Mouse (Mus musculus): ENCODE results near the gene Fxyd2.

Fxyd2 gene

DNA sequence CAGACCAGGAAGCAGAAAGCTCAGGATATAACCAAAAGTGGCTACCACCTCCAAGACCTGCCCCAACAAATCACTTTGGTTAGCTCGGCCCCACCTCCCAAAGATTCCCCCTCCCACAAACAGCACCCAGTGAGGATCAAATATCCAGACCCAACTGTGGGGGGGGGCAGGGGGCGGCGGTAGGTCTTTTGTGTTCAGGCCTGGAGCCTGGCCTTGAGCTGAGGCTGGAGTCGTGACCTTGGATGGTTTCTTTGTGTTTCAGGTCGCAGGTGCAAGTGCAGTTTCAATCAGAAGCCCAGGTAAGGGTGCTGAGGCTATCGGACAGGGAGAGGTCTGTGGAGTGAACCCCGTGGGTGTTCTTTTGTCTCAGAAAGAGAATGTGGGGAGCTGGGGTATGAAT is 8.2 kb upstream of the Fxyd2 start:
- DNase-seq (ENCODE audit: low spot score) = no peak

DNA sequence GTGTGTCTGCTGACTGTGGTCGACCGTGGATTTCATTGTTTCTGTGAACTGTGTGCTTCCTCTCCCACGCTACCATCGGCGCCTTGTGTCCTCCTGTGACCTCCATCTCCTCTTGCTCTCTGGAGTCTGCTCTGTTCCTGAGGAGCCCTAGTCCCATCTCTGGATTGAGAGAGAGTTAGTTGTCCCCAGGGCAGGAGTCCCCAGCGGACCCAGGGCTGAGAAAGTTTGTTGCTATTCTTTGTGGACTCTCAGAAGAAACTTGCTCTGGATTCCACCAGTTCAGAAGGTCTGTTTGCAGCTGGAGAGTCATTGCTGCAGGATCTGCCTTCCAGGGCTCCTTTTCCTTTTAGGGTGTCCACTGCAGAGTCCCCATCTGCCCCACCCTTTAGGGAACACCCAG is 4.3 kb upstream of the Fxyd2 start:
- no peak for DNase-seq (ENCODE audit: low spot score)

DNA sequence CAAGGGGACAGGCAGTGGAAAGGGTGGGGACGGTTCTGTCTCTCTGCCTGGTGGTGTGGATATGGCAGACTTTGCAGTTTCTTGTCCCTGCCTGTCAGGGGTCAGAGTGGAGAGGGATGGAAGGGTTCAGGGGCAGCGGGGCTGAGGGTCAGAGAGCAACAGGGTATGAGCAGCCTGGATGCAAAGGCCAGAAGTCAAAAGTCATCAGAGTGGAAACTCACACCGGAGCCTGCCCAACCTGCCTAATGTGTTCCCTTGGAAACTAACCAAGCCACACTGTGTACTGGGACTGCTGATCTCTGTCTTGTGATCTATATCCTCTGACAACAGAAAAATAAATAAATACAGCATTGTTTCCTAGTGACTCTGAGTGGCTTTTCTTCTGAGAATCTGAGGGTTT is 3.7 kb upstream of the Fxyd2 start:
- no peak for DNase-seq (ENCODE audit: low spot score)

DNA sequence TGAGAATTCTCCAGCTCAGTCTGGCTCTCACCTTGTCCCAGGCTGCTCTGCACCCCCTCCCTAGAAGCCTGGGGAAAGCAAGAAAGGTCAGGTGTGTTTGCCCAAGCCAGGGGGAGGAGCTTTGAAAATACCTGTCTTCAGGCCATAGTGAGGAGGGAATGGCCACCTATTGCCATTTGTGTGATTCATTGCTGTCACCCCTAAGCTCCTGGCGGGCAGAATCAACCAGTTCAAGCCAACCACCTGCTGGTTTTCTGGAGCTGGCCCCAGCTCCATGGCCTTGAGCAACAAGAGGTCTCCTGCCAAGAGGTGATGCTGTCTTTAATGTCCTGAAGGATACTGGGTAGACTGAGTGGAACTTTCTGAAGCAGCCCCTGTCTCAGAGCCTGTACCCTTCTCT is 1.1 kb upstream of the Fxyd2 start:
- DNase-seq (ENCODE audit: low spot score) = no peak

DNA sequence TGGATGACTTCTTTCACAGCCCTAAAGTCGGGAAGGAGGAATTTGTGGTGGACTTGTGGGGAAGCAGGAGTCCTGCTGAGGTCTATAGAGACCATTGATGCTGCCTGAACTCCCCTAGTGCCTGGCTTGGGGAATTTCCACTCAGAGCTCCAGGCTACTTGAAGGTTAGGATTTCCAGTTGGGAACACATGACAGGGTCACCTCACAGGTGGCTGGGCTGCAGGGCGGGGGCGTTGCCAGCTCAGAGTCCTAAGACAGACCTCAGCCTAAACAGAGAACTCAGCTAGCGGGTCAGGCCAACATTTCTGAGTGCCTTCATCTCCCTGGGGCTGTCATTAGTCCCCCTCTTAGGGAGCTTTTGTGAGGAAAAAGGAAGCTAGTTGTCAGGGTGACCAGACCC is 2.4 kb downstream of the Fxyd2 start:
- no peak for DNase-seq (ENCODE audit: low spot score)

DNA sequence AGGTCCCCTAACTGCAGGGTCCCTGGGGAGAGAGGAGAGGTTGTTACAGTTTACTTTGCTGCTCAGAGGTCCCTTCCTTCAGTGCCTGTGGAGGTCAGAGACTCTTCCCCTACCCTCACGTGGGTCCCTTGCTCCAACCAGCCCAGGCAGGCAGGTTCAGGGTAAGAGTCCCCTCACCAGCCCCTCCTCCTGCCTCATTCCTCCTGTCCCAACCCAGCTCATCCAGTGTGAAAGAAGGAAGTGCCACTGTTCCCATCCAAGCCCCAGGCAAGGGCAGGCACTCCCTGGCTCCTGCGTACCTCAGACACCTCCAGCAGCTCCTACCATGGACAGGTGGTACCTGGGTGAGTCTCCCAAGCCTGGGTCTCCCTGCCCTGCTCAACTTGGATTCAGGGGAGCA is 3.5 kb downstream of the Fxyd2 start:
- DNase-seq (ENCODE audit: low spot score) = no peak

DNA sequence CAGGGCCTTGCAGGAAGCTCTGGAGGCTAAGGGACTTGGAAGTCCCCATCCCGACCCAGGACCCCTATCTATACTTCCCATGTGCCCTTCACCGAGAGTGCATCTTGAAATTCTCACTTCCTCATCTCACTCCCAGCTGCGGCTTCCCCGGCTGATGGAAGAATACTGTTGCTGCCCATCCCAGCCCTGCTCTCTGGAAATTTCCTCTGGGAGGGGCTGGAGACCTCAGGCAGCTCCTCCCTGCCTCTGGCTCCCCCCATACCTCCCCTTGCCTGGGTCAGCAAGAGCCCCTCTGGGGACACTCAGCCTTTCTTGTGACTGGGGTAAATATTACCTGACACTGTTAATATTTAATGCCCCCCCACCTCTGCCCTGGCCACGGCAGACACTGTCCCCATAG is 6.2 kb downstream of the Fxyd2 start:
- no peak for DNase-seq (ENCODE audit: low spot score)

DNA sequence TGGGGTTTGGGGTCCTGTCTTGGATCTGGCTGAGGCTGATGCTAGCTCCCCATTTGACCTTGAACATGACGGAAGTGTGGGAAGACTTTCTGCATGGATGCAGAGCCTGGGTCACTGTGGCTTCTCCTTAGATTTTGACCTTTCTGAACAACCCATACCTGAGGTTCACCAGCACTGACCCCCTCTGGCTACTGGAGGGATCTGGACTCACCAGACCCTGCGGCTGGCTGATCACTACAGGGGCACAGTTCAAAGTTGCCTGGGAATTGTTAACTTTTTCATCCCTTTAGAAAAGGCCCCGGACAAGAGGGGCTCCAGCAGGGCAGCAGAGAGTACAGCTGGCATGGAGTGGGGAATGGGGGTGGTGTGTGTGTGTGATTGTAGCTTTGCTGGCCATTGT is 7.3 kb downstream of the Fxyd2 start:
- DNase-seq (ENCODE audit: low spot score) = no peak

DNA sequence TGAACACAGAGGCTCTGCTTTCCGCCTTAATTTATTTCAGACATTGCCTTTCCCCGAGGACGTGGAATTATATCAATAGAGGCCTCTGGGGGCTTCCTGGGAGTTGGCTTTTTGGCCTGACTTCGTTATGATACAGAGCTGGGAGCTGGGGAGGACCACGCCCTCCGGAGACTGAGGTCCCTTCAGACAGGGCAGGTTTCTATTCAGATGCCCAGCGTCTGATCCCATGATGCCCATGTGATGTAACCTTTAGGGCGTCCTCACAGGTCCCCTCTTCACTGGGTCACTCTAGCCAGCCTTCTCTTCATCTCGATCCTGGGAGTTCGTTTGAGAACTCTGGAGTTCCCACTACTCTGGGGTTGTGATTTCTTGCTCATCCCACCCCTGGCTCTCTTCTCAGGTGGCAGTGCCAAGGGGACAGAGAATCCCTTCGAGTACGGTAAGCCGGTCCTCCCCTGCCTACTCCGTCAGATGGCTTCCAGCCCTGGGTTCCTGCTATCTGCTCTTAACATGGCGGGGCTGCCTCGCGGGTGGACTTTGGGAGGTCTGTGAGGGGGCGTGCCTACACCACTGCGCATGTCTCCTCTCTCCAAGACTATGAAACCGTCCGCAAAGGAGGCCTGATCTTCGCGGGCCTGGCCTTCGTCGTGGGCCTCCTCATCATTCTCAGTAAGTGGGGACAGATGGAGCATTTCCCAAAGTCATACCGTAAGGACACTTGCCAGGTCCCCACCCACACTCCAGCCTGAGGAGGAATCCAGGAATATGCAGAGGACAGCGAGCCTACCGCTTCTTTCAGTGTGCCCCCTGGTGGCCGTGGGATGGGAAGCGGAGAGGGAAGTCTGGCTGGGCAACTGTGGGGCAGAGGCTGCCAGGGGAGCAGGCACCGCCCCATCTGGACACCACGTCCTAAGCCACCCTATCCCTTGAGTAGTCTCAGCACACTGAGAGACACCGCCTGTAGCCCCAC is 8.5 kb downstream of the Fxyd2 start:
- no peak for DNase-seq (ENCODE audit: low spot score)

DNA sequence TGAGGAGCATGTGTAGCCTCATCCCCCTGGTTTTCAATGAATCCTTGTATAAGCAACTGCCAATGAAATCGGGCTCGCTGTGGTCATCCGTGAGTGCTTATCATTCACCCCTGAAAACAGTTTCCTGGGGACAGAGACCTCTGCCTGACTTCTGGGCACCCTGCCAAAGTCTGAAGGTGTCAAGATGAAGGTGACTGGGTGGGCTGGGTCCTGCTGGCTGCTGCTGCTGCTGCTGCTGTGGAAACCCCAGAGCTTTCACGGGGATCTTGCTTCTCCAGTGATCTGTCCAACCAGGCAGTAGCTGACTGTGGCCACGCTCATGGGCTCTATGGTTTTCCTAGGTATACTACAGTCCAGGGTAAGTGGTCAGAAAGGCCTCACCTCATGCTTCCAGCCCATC is 10.7 kb downstream of the Fxyd2 start:
- DNase-seq (ENCODE audit: low spot score) = no peak

DNA sequence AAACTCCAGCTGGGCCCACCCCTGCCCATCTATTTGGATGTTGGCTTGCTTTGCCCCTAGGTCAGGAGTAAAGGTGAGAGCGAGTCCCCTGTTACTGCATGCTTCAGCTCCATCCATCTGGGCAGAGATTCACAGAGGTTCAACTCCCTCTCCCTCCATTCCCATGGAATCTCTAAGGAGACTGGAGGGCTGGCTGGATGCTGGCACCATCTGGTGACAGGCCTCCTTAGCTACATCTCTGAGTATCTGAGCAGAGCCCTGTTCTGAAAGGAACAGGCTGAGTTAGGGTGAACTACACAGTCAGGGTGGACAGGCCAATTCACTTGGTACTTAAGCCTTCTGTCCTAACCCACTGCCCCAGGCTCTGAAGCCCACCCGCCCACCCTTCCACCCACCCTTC is 11.1 kb downstream of the Fxyd2 start:
- no peak for DNase-seq (ENCODE audit: low spot score)

DNA sequence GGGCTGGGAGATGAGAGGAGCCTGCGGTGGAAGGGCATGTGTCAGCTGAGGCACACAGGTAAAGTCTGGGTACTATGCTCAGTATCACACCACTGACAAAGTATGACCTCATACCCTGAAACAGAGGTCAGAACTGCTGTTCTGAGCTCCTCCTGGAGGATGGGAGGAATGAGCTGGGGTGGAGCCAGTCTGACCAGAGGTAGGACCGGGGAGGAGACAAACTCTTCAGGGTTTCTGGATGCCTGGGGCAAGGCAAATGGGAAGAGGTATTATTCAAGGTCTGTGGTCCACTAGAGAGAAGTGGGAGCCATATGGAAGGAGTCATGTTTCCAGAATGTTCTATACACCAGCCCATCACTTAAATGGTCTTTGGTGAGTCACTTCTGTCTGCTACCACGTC is 11.6 kb downstream of the Fxyd2 start:
- no peak for DNase-seq (ENCODE audit: low spot score)

DNA sequence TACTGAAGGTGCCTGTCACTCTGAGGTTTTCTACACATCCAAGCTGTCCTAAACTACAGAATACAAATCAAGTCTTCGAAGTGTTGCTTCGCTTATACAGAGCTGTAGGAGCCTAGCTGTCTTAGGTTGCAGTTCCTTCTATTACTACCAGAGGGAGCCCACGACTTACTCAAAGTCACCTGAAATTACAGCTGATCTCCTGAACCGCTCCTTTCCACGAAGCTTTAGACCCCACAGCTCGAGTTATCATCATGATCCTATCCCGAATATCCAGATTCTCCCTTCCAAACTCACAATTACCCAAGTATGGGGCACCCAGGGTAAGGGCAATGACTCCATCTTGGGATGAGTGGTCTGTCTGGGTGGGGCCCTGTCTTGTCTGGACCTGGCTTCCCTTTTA is 12.3 kb downstream of the Fxyd2 start:
- DNase-seq (ENCODE audit: low spot score) = no peak

DNA sequence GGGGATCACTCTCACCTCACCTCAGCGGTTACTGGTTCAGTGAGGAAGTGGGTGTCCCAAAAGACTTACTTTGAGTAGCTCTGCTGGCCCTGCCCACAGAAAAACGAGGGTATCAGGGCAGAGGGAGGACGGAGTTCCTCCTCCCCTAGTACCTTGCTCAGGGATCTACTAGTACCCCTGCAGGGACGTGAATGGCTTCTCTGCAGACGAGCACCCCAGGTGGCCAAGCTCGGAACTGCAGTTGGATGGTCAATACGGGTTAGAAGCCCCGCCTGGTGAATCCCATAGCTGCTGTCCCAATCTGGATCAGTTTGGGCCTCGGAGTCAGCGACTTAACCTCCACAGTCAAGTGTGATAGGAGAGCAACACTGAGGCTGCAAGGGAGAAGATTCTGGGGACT is 12.8 kb downstream of the Fxyd2 start:
- peak; percentile 79 for DNase-seq (ENCODE audit: low spot score)

DNA sequence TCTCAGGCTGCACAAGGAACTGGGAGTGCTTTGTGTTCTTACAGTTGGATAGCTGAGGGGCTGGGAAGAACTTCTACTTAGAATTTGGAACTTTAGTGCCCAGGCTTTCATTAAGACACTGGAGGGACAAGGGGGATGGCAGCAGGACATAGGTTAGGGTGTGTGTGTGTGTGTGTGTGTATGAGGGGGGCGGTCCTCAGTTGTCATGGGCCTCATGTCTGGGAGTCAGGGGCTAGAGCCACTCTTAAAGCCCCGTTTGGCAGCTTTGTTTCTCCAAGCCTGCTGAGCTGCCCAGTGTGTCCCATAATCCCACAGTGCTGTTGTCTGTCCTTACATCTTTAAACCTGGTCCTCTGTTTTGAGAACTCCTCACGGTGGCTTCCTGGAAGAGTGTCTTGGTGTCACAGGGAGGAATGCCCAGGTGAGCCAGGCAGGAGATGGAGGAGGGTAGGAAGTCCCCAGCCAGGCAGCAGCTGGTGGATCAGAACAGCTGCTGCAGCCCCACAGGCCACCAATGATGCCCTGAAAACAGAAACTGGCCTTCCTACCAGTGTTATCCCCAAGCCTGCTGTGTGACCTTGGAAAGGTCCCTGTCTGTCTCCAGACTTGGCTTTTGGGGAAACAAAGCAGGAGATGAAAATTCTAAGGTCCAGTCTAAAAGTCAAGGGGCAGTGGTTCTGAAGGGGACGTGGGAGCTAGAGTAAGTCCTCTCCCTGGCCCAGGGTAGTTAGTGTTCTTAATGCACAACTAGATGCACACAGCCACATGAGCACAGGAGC is 13.4 kb downstream of the Fxyd2 start:
- DNase-seq (ENCODE audit: low spot score) = no peak

DNA sequence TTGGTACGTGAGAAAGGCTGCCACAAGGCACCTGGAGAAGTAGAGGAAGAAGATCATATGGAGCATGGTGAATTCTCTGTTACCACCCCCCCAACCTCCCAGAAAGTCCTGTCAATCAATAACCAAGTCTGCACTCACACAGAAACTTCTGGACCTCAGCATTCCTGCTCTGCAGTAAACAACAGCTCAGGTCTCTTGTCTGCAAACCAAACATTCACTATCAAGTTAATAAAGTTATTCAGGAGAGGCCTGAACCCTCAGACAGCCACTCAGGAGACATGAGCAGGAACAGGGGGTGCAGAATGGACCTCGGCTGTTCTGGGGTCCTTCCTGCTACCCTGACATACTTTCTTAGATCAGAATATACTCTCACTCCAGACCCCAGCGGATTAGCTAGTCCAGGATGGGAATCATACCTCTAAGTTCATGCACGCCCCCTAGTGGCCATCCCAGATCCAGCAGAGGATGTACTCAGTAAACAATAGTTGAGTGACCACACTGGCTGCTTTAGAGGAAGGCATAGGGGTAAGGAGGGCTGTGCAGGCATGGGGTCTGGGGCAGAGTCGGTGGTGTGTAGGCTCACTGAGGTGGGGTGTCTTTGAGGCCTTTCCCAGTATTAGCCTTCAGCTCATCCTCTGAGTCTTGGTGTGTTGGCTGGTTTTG is 14.1 kb downstream of the Fxyd2 start:
- DNase-seq (ENCODE audit: low spot score) = no peak

DNA sequence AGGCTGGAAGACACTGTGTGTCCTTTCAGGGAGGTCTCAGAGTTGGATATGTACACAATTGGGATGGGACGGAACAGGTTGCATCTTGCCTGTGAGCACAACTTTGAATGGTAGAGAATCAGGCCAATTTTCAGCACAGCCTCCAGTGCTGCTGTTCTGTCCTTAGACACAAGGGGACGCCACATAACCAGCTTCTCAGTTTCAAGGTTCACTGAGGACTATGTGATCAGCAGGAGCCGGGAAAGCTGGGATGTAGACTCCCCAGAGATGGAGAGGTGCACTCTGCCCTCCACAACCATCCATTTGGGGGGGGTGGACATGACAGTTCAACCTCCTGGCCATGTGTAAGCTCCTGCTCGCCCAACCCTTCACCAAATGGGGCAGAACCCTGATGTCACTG is 16.4 kb downstream of the Fxyd2 start:
- no peak for DNase-seq (ENCODE audit: low spot score)

DNA sequence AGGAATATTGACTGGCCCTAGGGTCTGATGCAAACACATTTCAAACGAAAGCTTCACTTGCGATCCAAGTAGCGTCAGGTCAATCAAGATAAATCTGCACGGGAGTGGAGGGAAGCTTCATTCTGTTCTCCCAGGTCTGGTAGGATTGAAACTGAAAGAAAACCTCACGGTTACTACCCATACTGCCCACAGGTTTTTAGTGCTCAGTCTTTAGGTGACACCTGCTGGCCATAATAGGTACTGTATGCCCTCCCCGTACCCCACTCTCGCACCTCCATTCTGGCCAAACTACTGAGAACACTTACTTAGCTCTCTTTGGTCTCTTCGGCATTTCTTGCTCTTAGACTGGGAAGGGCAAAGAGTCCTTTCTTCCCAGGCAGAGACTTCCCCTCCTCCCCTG is 17.8 kb downstream of the Fxyd2 start:
- no peak for DNase-seq (ENCODE audit: low spot score)

DNA sequence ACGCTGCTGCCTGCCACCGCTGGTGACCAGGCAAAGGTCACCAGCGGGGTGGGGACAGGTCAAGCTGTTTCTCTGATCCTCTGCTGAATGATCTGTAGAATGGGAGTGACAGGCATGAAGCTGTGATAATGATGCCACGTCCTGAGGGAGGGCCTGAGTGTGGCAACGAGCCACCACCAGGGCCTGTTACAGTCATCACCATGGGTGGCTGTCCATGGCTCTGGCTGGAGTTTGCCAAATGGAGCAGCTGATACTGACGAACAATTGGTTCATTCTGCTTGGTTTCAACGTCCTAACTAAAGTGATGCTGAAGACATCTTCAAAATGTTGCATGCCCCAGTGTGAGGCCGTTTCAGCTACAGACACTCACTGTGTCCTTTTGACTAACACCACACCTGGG is 18.8 kb downstream of the Fxyd2 start:
- no peak for DNase-seq (ENCODE audit: low spot score)

DNA sequence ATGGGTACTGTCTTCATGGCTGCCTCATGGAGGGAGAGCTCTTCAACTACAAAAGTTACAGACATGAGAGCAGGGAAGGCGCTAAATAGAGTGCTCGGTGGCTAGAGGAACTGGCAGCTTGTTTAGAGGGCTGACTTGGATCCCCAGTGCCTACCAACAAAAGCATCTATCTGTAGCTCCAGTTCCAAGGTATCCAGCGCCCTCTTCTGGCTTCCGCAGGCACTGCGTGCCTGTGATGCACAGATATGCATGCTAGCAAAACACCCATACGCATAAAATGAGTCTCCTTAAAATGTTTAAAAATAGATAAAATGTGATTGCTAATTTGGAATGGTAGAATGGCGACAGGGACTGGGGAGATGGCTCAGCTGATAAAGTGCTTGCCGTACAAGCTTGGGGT is 21.7 kb downstream of the Fxyd2 start:
- DNase-seq (ENCODE audit: low spot score) = no peak

DNA sequence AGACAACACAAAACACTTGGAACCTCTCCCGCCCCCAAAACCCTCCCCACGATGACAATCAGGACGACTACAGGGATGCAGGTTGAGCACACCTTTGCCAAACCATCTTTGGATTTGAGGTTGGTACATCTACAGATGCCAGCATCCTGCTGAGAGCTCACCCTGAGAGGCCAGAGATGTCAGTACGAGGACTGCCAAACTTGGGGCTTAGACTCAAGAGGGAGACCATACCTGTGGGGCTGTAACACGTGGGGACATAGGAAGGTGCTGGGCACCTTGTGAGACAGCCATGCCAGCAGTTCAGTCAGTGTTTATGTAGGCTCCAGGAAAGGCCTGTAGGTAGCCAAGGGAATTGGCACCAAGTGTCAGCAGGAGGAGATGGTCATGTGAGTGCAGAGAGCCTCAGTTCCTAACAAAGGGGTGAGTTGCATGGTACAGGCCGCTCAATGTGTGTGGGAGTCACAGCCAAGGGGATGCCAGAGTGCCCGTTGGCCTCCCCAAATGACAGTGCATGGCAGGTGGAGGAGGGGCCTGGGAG is 23.4 kb downstream of the Fxyd2 start:
- no peak for DNase-seq (ENCODE audit: low spot score)

DNA sequence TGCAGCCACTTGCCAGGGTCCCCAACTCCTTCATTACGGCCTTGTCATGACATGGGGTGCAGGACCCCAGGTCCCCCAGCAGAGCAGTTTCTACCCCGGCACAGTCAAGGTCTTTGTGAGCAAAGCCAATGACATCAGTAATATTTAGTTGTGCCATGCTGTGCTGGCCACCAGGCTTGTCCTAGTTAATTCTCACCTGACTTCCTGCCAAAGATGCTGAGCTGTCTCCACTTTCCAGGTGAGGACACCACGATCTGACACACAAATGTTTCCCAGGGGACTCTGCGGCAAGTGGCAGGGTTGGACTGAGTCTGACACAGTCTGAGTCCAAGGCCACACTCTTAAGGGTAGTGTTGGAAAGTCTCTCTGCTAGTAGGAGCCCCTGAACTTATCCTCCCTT is 27.0 kb downstream of the Fxyd2 start, which contains the start of gene Dscaml1:
Gene Dscaml1 (plus strand): TSS at position 173 of the 400 bp plus-strand sequence.
- no peak for DNase-seq (ENCODE audit: low spot score)

DNA sequence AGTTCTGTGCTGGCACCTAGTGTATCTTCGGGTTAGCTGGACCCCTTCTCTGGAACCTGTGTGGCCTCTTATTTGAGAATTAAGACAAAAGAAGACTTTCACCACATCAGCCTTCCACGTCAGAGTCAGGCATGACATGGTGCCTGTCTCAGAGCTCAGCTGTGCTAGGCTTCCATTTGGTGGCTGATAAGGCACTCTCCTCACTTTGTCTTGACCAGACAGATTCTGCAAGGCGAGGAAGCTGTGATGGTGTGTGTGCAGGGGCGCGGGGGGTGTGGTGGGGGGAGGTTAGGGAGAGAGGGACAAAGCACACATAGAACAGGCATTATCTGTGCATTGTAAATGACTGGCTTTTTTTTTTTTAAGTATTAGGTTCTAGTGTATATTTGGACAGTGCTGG is 29.9 kb downstream of the Fxyd2 start:
- DNase-seq (ENCODE audit: low spot score) = no peak
